Mouse (Mus musculus) testis, adult 2 months (tissue): ENCODE measurements around the gene Sox6. TPM values are rescaled to one million over a fixed set of nuclear protein-coding genes. Genes with fewer than 3 reads are reported as not detected.

Experiments
- H3K27ac ChIP-seq: fragments of 200-500 bp; 2 replicates; pipeline ENCODE4 v1.5.1; 2012; ENCODE audit warnings: low read depth, low read length; ENCODE audit not compliant: control insufficient read depth, insufficient read depth
- H3K27me3 ChIP-seq: fragments of 200-500 bp; 2 replicates; pipeline ENCODE4 v1.6.1; 2012; ENCODE audit warnings: mild to moderate bottlenecking, low read length, moderate library complexity; ENCODE audit not compliant: control insufficient read depth, insufficient read depth
- H3K36me3 ChIP-seq: fragments of 200-500 bp; 2 replicates; pipeline ENCODE4 v1.6.1; 2012; ENCODE audit warnings: mild to moderate bottlenecking, low read length; ENCODE audit not compliant: control insufficient read depth, insufficient read depth
- H3K4me1 ChIP-seq: fragments of 200-500 bp; 2 replicates; pipeline ENCODE4 v1.6.1; 2012; ENCODE audit warnings: low read length; ENCODE audit not compliant: control insufficient read depth, insufficient read depth
- H3K4me3 ChIP-seq: fragments of 200-500 bp; 2 replicates; pipeline ENCODE4 v1.5.1; 2012; ENCODE audit warnings: low read depth, mild to moderate bottlenecking, low read length, moderate library complexity, mixed read lengths; ENCODE audit not compliant: control insufficient read depth
- CTCF ChIP-seq: fragments of 200-500 bp; IDR thresholded peaks from 2 replicates; pipeline ENCODE4 v1.5.1; 2012; ENCODE audit warnings: low read depth, mild to moderate bottlenecking, inconsistent platforms, low read length, moderate library complexity; ENCODE audit not compliant: control insufficient read depth, insufficient read depth, insufficient replicate concordance
- POLR2A ChIP-seq: fragments of 200-500 bp; IDR thresholded peaks from 2 replicates; pipeline ENCODE4 v1.6.1; 2012; ENCODE audit warnings: low read depth, mild to moderate bottlenecking, inconsistent platforms, low read length, moderate library complexity; ENCODE audit not compliant: control insufficient read depth
- polyA plus RNA-seq: library from polyadenylated mRNA; depleted of rRNA; stranded (reverse); fragments of >200 nt; gene quantifications from 2 replicates; pipeline ENCODE4 v1.2.3, GENCODE M21; 2012

Sox6 gene
- polyA plus RNA-seq, 1 experiment: 137 TPM

- no peaks in the 10 kb centered on the region for H3K4me1 ChIP-seq
- no peak overlapping the region for H3K27ac ChIP-seq
- H3K4me3 ChIP-seq: no peak overlapping the region
- TF ChIP-seq POLR2A: no peak
- TF ChIP-seq CTCF: no peak
- no peaks in the 10 kb centered on the region for H3K27me3 ChIP-seq
- no peaks in the 10 kb centered on the region for H3K36me3 ChIP-seq
These were observed 527.5 kb downstream of the Sox6 start for GRCm38 (mm10) chr7:115511091-115511490.

DNA sequence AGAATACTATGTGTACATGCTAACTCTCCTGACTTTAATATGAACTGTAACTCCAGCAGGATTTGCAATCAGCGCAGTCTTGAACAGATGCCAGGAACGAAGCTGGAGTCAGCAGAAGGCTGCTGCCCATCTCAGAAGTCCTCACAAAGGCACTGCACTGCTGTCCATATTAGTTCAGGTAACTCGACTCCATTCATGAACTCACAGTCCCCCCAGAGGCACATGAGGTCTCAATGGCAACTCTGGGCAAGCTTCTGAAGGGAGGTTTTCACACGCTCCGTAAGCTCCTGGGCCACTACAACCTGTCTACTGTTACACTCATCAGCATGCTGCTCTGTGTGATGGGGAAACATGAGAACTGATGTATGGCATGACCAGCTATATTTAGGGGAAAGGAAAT is 528.6 kb downstream of the Sox6 start:
- no peak overlapping the region for H3K27ac ChIP-seq
- H3K36me3 ChIP-seq: no peaks in the 10 kb centered on the region
- no peaks in the 10 kb centered on the region for H3K4me1 ChIP-seq
- TF ChIP-seq CTCF (no peak), POLR2A (no peak)
- no peaks in the 10 kb centered on the region for H3K27me3 ChIP-seq
- no peak overlapping the region for H3K4me3 ChIP-seq

DNA sequence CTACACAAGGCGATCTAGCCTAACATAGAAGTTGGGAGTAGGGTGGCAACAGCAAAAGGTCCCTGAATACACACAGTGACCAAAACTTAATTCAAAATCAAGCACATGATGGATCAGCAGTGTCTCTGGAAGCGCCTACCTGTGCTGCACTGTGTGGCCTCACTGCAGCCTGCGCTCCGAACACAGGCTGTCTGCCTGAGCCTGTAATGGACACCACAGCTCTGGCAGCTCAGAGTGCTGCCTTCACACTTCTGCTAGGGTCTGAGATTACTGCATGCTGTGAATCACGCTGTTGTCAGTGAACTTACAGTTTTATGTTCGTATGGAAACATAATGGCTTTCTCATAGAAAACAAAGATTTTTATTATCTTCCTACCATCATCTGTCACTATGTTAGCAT is 532.2 kb downstream of the Sox6 start:
- H3K4me3 ChIP-seq: no peak overlapping the region
- H3K27ac ChIP-seq: no peak overlapping the region
- no peaks in the 10 kb centered on the region for H3K27me3 ChIP-seq
- H3K4me1 ChIP-seq: no peaks in the 10 kb centered on the region
- H3K36me3 ChIP-seq: no peaks in the 10 kb centered on the region
- TF ChIP-seq CTCF: no peak
- no peak for TF ChIP-seq POLR2A

DNA sequence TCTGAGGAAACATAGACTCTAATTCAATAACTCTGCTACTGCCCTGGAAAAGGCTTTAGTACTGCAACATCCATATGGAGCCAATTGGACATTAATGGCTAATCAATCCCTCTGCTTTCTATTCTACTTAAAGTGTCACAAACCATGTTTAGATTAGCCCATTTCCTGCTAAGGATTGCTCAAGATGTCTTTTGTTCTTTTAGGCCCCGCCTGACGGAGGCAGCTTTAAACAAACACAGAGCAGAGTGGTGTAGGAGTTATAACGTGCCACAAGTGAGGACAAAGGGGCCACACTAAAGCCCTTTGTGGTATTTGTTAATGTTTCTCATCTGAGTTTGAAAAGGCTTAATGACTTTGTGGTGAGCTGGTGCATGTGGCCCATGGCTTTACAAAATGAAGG is 537.1 kb downstream of the Sox6 start:
- no peaks in the 10 kb centered on the region for H3K4me1 ChIP-seq
- H3K27ac ChIP-seq: no peak overlapping the region
- H3K36me3 ChIP-seq: no peaks in the 10 kb centered on the region
- no peaks in the 10 kb centered on the region for H3K27me3 ChIP-seq
- TF ChIP-seq CTCF (no peak), POLR2A (no peak)
- H3K4me3 ChIP-seq: no peak overlapping the region

DNA sequence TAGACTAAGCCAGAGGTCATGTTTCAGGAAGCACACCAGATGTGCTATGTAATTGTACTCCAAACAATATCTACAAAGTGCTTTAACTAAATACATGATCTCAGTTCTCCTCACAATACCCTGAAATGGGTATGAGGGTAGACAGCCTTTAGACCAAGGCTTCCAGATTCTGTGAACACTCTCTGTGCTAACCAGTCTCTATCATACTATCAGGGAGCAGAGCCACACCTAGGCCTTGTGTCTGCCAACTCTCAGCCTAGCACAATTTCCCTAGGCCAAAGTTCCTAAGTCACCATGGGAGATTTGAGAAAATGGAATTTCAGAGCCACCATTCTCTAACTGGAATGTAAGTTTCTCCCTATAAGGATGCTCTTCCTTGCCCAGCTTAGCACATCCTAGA is 537.8 kb downstream of the Sox6 start:
- TF ChIP-seq CTCF (no peak), POLR2A (no peak)
- no peak overlapping the region for H3K27ac ChIP-seq
- no peaks in the 10 kb centered on the region for H3K36me3 ChIP-seq
- no peak overlapping the region for H3K4me3 ChIP-seq
- H3K4me1 ChIP-seq: no peaks in the 10 kb centered on the region
- H3K27me3 ChIP-seq: no peaks in the 10 kb centered on the region

GRCm38 (mm10) chr7:115500170-115500569 is 538.4 kb downstream of the Sox6 start:
- no peaks in the 10 kb centered on the region for H3K4me1 ChIP-seq

DNA sequence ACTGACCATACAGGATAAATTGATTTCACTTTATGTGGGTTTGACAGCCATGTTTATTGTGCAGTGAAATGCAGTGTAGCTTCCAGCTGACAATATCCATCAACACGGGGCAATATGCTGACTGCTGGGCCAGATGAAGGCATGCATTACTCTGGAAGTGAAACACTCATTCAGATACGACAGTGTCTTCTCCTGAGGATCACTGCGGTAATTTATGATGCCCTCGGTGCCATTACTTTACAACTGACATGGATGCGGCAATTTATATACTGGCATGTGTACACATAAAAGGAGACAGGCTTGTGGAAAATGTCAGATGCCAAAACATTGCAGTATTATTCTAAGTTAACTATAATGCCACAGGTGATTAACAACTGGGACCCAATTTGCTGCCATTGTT is 546.9 kb downstream of the Sox6 start:
- H3K27me3 ChIP-seq: no peaks in the 10 kb centered on the region
- no peak overlapping the region for H3K27ac ChIP-seq
- H3K36me3 ChIP-seq: no peaks in the 10 kb centered on the region
- H3K4me3 ChIP-seq: no peak overlapping the region
- no peaks in the 10 kb centered on the region for H3K4me1 ChIP-seq
- TF ChIP-seq POLR2A (no peak), CTCF (no peak)

More at GRCm38 (mm10) chr7:115500170-115500569, 538.4 kb downstream of the Sox6 start:
- H3K27ac ChIP-seq: no peak overlapping the region
- H3K4me3 ChIP-seq: no peak overlapping the region
- H3K27me3 ChIP-seq: no peaks in the 10 kb centered on the region
- H3K36me3 ChIP-seq: no peaks in the 10 kb centered on the region
- no peak for TF ChIP-seq POLR2A
- TF ChIP-seq CTCF: no peak

GRCm38 (mm10) chr7:115489608-115490007 is 549.0 kb downstream of the Sox6 start:
- TF ChIP-seq POLR2A (no peak), CTCF (peak; percentile 55; the same call in 1 of the 2 replicates)
- Histone ChIP-seq H3K27ac (no peak overlapping the region), H3K36me3 (no peaks in the 10 kb centered on the region), H3K4me3 (no peak overlapping the region; the same call in 1 of the 2 replicates), H3K4me1 (no peaks in the 10 kb centered on the region), H3K27me3 (no peaks in the 10 kb centered on the region)
